Mouse (Mus musculus) mouse embryonic stem cell (cell line): ENCODE results near the gene Olfr486.
"Not testable (repeated sequence)": the region's sequence is repeated elsewhere in the genome, so short reads cannot be mapped to it uniquely, and the experiment has no call there.

ENCODE experiments used
- in situ Hi-C, 2 experiments: fragments of 300-500 bp; cut with MboI; formaldehyde crosslinking; loops; 1 replicate in 1 of 2; 3 replicates in 1 of 2; pipeline ENCODE4 v1.14.3; 2019 to 2020; ENCODE audit warnings: low sequenced_read_pairs in 2 of 2, low pct_unique_long_range_greater_than_20kb in 1 of 2, mixed read lengths in 1 of 2; ENCODE audit not compliant: unreplicated experiment in 1 of 2

Olfr486 gene

DNA sequence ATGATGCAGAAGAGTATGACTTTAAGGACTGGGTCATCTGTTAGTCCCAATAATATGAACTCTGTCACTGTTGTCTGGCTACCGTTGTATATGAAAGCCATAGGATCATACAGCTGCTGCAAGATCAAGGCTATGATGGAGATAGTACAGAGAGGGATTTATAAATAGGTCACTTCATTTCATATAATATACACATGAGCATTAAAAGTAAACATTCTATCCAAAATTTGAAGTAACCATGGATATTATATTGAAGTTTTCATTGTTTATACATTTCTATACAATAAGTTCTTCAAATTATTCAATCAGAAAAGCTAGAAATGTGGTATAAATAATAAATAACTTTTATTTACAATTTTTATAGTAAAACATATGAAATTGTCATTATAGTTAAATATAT lies at the start of gene Olfr486:
TSS of gene Olfr486 (minus strand) at position 101 of the 400 bp plus-strand sequence.
- in situ Hi-C loops, result not testable (repeated sequence)

DNA sequence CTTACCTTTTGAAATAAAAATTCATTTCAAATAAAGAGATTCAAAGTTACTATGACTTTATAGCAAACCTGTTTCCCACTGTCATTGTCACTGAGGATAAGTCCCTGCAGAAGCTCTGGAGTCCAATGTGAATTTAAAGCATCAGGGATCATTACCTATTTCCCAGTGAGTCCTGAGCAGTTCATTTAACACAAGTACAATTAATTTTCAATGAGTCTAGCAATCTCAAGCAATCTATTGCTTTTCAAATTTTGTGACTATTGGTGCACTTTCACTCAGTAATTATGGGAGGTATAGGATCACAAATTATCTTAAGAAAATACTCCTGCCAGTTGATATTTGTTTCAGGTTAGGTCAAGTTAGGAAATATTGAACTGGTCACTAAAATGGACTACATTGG lies 42.0 kb upstream of the Olfr486 start, which contains the start of gene Olfr487:
TSS of gene Olfr487 (minus strand) at position 101 of the 400 bp plus-strand sequence.
- in situ Hi-C loops, result not testable (repeated sequence)

DNA sequence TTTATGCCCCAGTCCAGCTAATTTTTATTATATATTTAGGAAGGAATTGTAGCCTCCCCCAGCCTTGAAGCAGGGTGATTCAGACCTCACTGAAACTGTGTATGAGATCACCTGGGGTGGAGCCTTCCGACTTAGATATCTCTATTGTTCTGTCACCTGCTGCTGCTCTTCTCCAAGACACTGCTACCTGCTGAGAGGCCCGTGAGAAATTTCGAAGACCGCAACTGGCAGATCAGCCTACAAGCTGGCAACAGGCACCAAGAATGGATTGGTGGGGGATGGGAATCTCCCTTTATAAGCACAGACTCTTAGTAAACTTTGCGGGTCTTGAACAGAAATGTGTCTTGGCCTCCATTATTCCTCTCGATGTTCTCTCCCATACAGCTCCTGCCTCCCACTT lies 24.4 kb upstream of the Olfr486 start:
- in situ Hi-C loops, result loop anchor here in 1 of 2 experiments (25.0 kb wide), 1 partner anchor 465 kb away; the partner anchor contains the start of genes Olfr509 and Olfr510

DNA sequence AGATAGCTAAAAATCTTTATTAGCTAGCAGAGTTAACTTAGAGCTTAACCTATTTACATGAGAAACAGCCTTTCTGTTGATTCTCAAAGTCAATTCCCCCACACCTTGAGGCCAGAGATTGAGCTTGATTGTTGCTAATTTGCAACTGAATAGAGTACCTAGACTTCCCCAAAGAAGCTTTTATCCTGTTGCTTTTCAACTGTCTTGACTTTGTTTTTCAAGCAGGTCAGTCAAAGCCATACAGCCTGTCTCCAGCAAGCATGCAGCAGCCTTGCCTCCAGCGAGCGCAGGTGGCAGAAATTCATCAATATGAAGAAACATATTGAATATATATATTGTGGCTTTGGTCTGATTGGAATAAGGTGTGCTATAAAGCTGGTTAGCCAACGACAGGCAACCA lies 23.8 kb upstream of the Olfr486 start:
- in situ Hi-C loops, result loop anchor here in 1 of 2 experiments (25.0 kb wide), 1 partner anchor 466 kb away; the partner anchor contains the start of genes Olfr509 and Olfr510

DNA sequence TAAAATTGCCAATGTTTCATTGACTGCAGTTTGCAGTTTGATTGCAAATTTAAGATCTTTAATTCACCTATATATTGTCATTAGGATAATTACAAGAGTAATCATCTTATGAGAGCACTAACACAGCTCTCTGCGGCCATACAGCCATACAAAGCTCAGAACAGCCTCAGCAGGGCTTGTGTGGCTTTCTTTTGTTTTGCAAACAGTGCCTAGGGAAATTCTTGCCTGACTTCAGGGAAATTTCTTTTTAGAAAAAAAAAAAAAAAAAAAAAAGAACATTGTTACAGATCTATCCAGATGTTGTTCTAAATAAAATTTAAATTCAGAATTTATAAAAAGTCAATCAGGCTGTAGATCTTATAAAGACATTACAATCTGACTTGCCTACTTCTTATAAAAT lies 20.2 kb upstream of the Olfr486 start:
- in situ Hi-C loops, result loop anchor here in 1 of 2 experiments (25.0 kb wide), 1 partner anchor 470 kb away; the partner anchor contains the start of genes Olfr509 and Olfr510

DNA sequence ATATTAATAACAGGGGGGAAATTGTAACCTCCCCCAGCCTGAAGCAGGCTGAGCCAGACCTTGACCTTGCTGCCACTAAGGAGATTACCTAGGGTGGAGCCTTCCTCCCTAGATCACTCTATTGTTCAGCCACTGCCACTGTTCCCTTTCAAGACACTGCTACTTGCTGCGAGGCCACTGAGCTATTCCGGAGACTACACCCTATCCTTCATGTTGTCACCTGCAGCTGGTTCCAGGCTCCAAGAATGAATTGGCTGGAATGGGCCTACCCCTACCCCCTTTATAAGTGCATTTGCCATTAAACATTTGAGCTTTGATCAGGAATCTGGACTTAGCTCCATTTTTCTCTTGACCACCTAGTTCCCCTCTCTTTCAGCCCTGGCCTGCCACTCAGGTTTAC lies 18.7 kb upstream of the Olfr486 start:
- in situ Hi-C loops, result loop anchor here in 1 of 2 experiments (25.0 kb wide), 1 partner anchor 471 kb away; the partner anchor contains the start of genes Olfr509 and Olfr510

DNA sequence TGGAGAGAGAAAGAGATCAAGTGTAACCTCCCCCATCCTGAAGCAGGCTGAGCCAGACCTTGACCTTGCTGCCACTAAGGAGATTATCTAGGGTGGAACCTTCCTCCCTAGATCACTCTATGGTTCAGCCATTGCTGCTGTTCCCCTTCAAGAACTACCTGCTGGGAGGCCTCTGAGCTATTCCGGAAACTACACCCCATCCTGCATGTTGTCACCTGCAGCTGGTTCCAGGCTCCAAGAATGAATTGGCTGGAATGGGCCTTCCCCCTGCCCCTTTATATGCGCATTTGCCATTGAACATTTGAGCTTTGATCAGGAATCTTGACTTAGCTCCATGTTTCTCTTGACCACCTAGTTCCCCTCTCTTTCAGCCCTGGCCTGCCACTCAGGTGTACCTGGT lies 12.7 kb upstream of the Olfr486 start:
- in situ Hi-C loops, result loop anchor here in 1 of 2 experiments (25.0 kb wide), 1 partner anchor 477 kb away; the partner anchor contains the start of genes Olfr509 and Olfr510

DNA sequence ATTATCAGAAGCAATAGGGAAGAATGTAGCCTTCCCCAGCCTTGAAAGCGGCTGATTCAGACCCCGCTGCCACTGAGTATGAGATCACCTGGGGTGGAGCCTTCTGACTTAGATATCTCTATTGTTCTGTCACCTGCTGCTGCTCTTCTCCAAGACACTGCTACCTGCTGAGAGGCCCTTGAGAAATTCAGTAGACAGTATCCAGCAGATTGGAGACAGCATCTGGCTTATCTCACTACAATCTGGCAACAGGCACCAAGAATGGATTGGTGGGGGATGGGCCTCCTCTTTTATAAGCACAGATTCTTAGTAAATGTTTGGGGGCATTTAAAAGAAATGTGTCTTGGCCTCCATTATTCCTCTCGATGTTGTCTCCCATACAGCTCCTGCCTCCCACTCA lies 11.9 kb upstream of the Olfr486 start:
- in situ Hi-C loops, result loop anchor here in 1 of 2 experiments (25.0 kb wide), 1 partner anchor 478 kb away; the partner anchor contains the start of genes Olfr509 and Olfr510

DNA sequence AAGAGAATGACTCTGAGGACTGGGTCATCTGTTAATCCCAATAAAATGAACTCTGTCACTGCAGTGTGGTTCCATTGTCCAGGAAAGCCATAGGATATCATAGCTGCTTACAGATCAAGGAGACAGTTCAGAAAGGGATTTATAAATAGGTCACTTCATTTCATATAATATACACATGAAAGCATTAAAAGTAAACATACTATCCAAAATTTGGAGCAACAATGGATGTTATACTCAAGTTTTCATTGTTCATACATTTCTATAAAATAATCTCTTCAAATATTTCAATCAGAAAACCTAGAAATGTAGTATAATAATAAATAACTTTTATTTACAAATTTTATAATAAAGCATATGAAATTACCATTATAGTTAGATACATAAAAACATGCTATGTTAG lies 12.8 kb downstream of the Olfr486 start, which contains the start of gene Olfr485:
TSS of gene Olfr485 (minus strand) at position 101 of the 400 bp plus-strand sequence.
- in situ Hi-C loops, result no loop called here

DNA sequence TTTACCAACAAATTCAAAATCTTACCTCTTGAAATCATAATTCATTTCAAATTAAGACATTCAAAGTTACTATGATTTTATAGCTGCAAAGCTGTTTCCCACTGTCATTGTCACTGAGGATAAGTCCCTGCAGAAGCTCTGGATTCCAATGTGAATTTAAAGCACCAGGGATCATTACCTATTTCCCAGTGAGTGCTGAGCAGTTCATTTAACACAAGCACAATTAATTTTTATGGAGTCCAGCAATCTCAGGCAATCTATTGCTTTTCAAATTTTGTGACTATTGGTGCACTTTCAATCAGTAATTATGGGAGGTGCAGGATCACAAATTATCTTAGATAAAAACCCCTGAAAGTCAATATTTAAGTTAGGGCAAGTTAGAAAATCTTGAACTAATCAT lies 45.2 kb downstream of the Olfr486 start, which contains the start of gene Olfr484:
TSS of gene Olfr484 (minus strand) at position 101 of the 400 bp plus-strand sequence.
- in situ Hi-C loops, result no loop called here
